Mouse (Mus musculus) cerebellum, adult 2 months (tissue): ENCODE results near the gene Lasp1. TPM values are rescaled to one million over a fixed set of nuclear protein-coding genes. Genes with fewer than 3 reads are reported as not detected.

Experiments
- DNase-seq, 2 experiments: peaks; one replicate each; pipeline ENCODE4 v3.0.0; 2021
- H3K27ac ChIP-seq: fragments of 200-500 bp; 2 replicates; pipeline ENCODE4 v1.5.1; 2012; ENCODE audit warnings: low read length, control low read depth, inconsistent platforms; ENCODE audit not compliant: insufficient read depth
- H3K27me3 ChIP-seq: fragments of 200-500 bp; 2 replicates; pipeline ENCODE4 v1.6.1; 2012; ENCODE audit warnings: inconsistent platforms, mild to moderate bottlenecking, low read length, moderate library complexity; ENCODE audit not compliant: control insufficient read depth, insufficient read depth
- H3K4me1 ChIP-seq: fragments of 200-500 bp; 2 replicates; pipeline ENCODE4 v1.6.1; 2011; ENCODE audit warnings: low read length; ENCODE audit not compliant: control insufficient read depth, insufficient read depth
- H3K4me3 ChIP-seq: fragments of 200-500 bp; replicated peaks from 2 replicates; pipeline ENCODE3; 2011; ENCODE audit warnings: mild to moderate bottlenecking, low read depth, low read length, control low read depth; ENCODE audit not compliant: insufficient read depth
- CTCF ChIP-seq: fragments of 200-500 bp; IDR thresholded peaks from 2 replicates; pipeline ENCODE4 v1.5.1; 2011; ENCODE audit warnings: low read depth, mild to moderate bottlenecking, control low read depth, low read length, moderate library complexity, borderline replicate concordance; ENCODE audit not compliant: insufficient read depth
- POLR2A ChIP-seq: fragments of 200-500 bp; IDR thresholded peaks from 2 replicates; pipeline ENCODE4 v1.6.1; 2011; ENCODE audit warnings: low read length, control low read depth, borderline replicate concordance; ENCODE audit not compliant: insufficient read depth
- WGBS: fragments of 180-500 bp; shearing (Covaris S2); methylation state at CpG from one replicate; pipeline ENCODE4 v1.1.7; 2018; 5-methylcytosine and 5-hydroxymethylcytosine counted together
- polyA plus RNA-seq: library from polyadenylated mRNA; depleted of rRNA; stranded (reverse); fragments of >200 nt; gene quantifications from 2 replicates; pipeline ENCODE4 v1.2.3, GENCODE M21; 2012

Lasp1 gene
- polyA plus RNA-seq, 1 experiment: 74.9 TPM

DNA sequence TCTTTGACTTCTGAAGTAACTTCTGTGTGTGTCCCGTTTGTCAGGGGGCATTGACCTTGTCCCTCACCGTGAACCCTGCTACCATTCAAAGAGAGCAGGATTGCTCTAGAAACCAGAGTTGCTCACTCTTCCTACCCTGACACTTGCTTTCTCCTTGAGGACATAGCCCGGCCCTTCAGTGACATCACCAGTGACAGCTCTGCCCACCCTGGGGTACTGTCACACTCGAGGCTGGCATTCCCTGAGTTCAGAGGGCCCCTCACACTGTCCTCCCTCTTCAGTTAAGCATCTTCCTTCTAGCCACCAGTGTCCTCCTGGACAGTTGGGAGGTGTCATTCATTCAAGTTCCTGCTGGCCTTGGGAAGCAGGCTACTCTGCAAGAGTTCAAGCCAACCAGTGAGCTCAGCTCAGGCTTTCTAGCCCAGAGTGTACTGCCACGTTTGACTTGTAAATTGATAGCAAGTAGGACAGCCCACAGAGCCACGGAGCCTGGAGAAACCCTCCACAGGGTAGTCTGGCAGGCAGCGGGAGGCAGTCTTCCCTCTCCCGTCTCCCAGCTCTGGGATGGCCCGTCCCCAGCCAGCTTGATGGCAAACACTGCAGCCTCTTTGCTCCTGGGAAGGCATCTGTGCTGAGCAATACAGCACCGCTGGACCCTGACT lies 40.1 kb downstream of the Lasp1 start:
- no peak overlapping the region for H3K4me3 ChIP-seq
- no peak for DNase-seq
- H3K4me1 ChIP-seq: peaks cover 2% of the 10 kb centered on the region; the same call in 1 of the 2 replicates
- 39% methylated on average over 10 of the region's 10 CpGs for WGBS
- TF ChIP-seq POLR2A (no peak), CTCF (no peak)
- H3K27me3 ChIP-seq: no peaks in the 10 kb centered on the region
- H3K27ac ChIP-seq: no peak overlapping the region

DNA sequence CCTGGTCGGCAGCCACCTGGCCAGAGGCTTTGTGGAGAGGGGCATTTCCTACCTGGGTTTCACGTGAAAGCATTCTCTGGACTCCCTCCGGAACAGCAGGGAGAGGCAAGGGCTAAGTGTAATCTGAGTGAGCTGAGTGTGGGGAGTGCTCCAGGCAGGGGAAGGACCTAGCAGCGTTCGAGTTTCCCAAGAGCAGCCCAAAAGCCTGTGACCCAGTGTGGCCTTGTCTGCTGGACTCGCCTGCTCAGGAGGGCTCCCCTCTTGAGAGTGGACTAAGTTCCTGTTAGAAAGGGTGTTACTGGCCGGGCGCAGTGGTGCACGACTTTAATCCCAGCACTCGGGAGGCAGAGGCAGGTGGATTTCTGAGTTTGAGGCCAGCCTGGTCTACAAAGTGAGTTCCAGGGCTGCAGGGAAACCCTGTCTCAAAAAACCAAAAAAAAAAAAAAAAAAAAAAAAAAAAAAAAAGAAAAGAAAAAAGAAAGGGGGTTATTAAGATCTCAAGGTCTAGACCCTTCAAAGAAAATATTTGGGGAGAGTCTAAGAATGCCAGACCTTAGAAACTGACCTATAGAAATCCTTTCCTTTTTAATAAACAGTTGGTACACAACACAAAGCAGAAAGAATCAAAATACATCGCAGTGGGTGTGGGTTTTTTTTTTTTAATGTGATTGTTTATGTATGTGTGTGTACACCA lies 40.8 kb downstream of the Lasp1 start:
- Histone ChIP-seq H3K4me1 (peaks cover 2% of the 10 kb centered on the region; the same call in 1 of the 2 replicates), H3K27me3 (no peaks in the 10 kb centered on the region), H3K4me3 (no peak overlapping the region), H3K27ac (peak overlapping the region; percentile 94; the same call in 1 of the 2 replicates)
- 60% methylated on average over 11 of the region's 11 CpGs for WGBS
- no peak for DNase-seq
- TF ChIP-seq POLR2A: no peak
- TF ChIP-seq CTCF: no peak

DNA sequence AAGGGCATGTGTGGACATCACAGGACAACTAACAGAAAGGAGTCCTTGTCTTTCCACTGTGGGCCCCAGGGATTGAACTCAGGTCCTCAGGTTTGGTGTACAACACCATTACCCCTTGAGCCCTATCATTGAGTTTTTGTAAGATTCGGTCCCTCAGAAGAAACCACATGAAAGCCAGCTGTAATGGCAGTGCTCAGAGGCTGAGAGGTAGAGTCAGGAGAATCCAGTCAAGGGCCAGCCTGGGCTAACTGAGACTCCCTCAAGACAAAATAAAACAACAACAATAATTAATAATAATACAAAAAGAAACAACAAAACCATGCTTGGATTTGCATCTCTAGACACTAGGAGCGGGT lies 41.3 kb downstream of the Lasp1 start:
- 45% methylated on average over 2 of the region's 2 CpGs for WGBS
- peak overlapping the region; percentile 82 for H3K4me3 ChIP-seq
- DNase-seq: no peak
- no peaks in the 10 kb centered on the region for H3K27me3 ChIP-seq
- peak overlapping the region; percentile 94 for H3K27ac ChIP-seq
- TF ChIP-seq POLR2A (no peak), CTCF (no peak)
- H3K4me1 ChIP-seq: peaks cover 2% of the 10 kb centered on the region; the same call in 1 of the 2 replicates

DNA sequence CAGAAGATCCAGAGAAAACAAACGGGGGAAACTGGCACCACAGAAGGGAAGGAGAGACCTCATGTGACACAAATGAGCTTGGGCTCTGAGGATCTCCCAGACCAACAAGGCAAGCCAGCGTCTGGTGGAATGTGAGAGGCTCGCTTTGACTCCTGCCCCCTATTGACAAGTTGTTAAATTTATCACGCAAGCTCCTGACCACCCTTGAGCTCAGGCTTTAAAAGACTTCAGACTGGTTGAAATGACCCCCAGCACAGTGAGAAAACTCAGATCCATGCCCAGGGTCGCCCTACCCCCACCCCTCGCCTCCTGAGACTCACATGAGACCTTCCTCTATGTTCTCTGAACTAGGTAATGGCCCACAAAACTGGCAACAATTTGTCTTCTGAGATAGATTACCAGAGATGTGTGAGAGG lies 41.7 kb downstream of the Lasp1 start, which contains the start of gene B230217C12Rik:
Gene B230217C12Rik (plus strand): TSS at position 242 of the 416 bp plus-strand sequence.
- no peaks in the 10 kb centered on the region for H3K27me3 ChIP-seq

DNA sequence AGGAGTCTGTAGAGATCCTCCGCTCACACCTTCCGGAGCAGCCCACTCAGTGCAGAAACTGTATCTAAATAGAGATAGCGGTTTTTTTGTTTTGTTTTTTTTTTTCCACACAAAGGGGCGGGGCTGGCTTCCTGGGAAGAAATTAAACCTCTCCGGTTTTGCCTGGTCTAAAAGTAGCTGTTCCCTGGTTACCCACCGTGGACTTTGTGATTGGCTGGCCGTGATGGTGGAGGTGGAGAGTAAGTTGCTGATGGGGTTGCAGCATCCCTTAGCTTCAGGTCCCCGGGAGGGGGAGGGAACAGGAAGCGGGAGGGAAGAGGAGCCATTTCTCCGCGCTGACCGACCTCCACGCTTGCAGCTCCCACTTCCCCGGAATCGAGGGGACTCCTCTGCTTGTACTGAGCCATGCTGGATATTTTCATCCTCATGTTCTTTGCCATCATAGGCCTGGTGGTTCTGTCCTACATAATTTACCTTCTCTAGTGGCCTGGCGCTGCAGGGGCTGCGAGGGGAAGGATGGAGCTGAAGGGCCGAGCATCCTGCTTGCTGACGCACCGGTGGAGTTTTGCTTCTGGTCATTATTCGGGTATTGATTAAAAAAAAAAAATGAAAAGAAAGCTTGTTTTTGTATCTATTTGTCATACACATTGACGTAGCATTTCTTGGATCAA lies 42.3 kb downstream of the Lasp1 start:
- TF ChIP-seq POLR2A: peak; percentile 98
- no peak for TF ChIP-seq CTCF
- WGBS: 1% methylated on average over 22 of the region's 22 CpGs
- H3K27me3 ChIP-seq: no peaks in the 10 kb centered on the region
- peaks cover 2% of the 10 kb centered on the region; the same call in 1 of the 2 replicates for H3K4me1 ChIP-seq
- H3K27ac ChIP-seq: peak overlapping the region; percentile 94
- H3K4me3 ChIP-seq: peak overlapping the region; percentile 82
- peak; percentile 94 to 98 for DNase-seq

More for the DNA sequence above, 41.7 kb downstream of the Lasp1 start, which contains the start of gene B230217C12Rik:
- Histone ChIP-seq H3K4me3 (peak within 1 kb of the TSS; percentile 82), H3K4me1 (peaks cover 2% of the 10 kb centered on the region; the same call in 1 of the 2 replicates), H3K27ac (peak within 1 kb of the TSS; percentile 94)
- under 1% methylated on average over 6 of the region's 6 CpGs for WGBS
- TF ChIP-seq CTCF (peak; percentile 58), POLR2A (peak; percentile 11; the same call in 1 of the 2 replicates)
- DNase-seq: peak; percentile 71 to 78

DNA sequence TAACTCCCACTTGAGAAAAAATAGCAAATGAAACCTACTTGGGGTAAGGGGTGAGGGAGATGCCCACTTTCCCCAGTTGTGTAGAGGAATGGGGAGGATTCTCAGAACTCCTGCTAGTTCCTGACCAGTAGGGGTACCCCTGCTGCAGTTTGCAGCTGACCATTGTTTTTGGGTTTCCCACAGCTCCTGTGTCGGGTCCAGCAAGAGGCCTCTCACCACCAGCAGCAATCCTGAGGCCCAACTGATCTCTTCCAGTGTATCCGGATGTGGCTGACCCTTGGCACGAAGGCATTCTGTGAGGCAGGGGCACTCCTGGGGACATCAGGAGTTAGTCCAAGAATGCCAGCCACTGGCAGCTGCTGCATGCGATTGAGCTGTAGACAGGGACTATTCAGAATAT lies 43.2 kb downstream of the Lasp1 start:
- TF ChIP-seq POLR2A (no peak), CTCF (no peak)
- peak; percentile 57 to 65 for DNase-seq
- peak overlapping the region; percentile 82 for H3K4me3 ChIP-seq
- H3K4me1 ChIP-seq: peaks cover 2% of the 10 kb centered on the region; the same call in 1 of the 2 replicates
- H3K27me3 ChIP-seq: no peaks in the 10 kb centered on the region
- WGBS: 5% methylated on average over 4 of the region's 4 CpGs
- peak overlapping the region; percentile 78 for H3K27ac ChIP-seq

DNA sequence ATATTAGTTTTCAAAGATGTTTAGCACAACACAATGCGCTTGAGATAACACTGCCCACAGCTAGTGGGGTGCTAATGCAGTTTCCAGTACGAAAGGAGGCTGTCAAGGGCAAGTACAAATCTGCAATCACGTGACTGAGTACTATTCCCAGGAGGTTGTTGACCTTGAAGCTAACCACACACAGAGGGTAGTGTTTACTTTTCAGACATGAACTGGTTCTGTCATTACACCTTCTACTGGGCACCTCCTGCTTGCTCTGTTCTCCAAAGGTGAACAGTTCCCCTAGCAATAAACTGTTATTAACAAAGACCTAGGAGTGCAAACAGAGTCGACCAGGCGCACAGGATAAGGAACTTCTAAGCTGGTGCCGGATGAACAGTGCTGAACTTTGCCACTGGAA lies 51.6 kb downstream of the Lasp1 start:
- 72% methylated on average over 6 of the region's 6 CpGs for WGBS

More for the DNA sequence above, 51.6 kb downstream of the Lasp1 start:
- Histone ChIP-seq H3K27me3 (no peaks in the 10 kb centered on the region), H3K4me3 (no peak overlapping the region), H3K4me1 (no peaks in the 10 kb centered on the region), H3K27ac (no peak overlapping the region)
- DNase-seq: no peak
- TF ChIP-seq POLR2A (no peak), CTCF (no peak)
